Comparison of ENCODE assay signal across 24 mouse cellular contexts in genomic region chr1:33564032-33564431, GRCm38 (mm10).
DNase-seq lines count a peak whose midpoint lies in the region; ATAC-seq lines count a peak whose summit lies in the region.
"Had no signal": no experiment of that assay in that cellular context is flagged by ENCODE, and none has a peak within 500 bp of the region (broad histone marks: within the 10 kb centered on the region; RNA-seq: fewer than 3 reads in every experiment).

No protein-coding gene starts in this region.

- WGBS in kidney, embryonic 14.5 days, result 64% methylated on average over 6 of the region's 6 CpGs

- no peak overlapping the region for H3K27ac ChIP-seq in kidney, embryonic 14.5 days (ENCODE audit: low read depth, low read length)
- H3K27ac ChIP-seq: forebrain, embryonic 15.5 days; hindbrain, embryonic 13.5 days; limb, embryonic 13.5 days; liver, embryonic 14.5 days; midbrain, embryonic 13.5 days had no signal

- H3K4me1 ChIP-seq in megakaryocyte, embryonic 14.5 days, result peaks cover 13% of the 10 kb centered on the region
- no peaks in the 10 kb centered on the region for H3K4me1 ChIP-seq in kidney, embryonic 14.5 days (ENCODE audit: control insufficient read depth, insufficient read depth, low read length)
- H3K4me1 ChIP-seq: forebrain, embryonic 15.5 days; hindbrain, embryonic 13.5 days; limb, embryonic 13.5 days; midbrain, embryonic 13.5 days had no signal

- peak overlapping the region; percentile 23 for H3K4me3 ChIP-seq in megakaryocyte, embryonic 14.5 days (replicated peaks)
- H3K4me3 ChIP-seq in kidney, embryonic 14.5 days (ENCODE audit: low read length), result no peak overlapping the region
- H3K4me3 ChIP-seq: forebrain, embryonic 15.5 days; hindbrain, embryonic 13.5 days; limb, embryonic 13.5 days; midbrain, embryonic 13.5 days had no signal

- DNase-seq in frontal cortex, postnatal 25 days (ENCODE audit: low spot score in 2 of 2), result no peak
- DNase-seq in mesoderm, embryonic 11.5 days (ENCODE audit: low read depth, low spot score), result peak; percentile 23
- DNase-seq: adrenal gland, adult 8-10 months; cerebellum, adult 8-10 months; cerebellum, postnatal 25 days; gastrocnemius, postnatal 10 days; heart, postnatal 36 days; kidney, adult 8-10 months; kidney, postnatal 10 days; lung, embryonic 14.5 days; lung, postnatal 14 days; right cerebral cortex, postnatal 14 days had no signal

- H3K27me3 ChIP-seq in megakaryocyte, embryonic 14.5 days (replicated peaks), result no peaks in the 10 kb centered on the region
- H3K27me3 ChIP-seq in kidney, embryonic 14.5 days (ENCODE audit: control insufficient read depth, insufficient read depth, low read length), result no peaks in the 10 kb centered on the region
- H3K27me3 ChIP-seq: forebrain, embryonic 15.5 days; hindbrain, embryonic 13.5 days; limb, embryonic 13.5 days; midbrain, embryonic 13.5 days had no signal

- H3K9me3 ChIP-seq in megakaryocyte, embryonic 14.5 days, result no peaks in the 10 kb centered on the region
- no peaks in the 10 kb centered on the region for H3K9me3 ChIP-seq in kidney, embryonic 14.5 days (ENCODE audit: control insufficient read depth, low read length)
- H3K9me3 ChIP-seq: forebrain, embryonic 15.5 days; G1E; hindbrain, embryonic 13.5 days; limb, embryonic 13.5 days; midbrain, embryonic 13.5 days had no signal

- H3K4me2 ChIP-seq in kidney, embryonic 14.5 days (replicated peaks; ENCODE audit: low read depth, low read length), result no peak overlapping the region
- H3K4me2 ChIP-seq: forebrain, embryonic 15.5 days; hindbrain, embryonic 13.5 days; limb, embryonic 13.5 days; lung, embryonic 14.5 days; midbrain, embryonic 13.5 days had no signal

- ATAC-seq in frontal cortex, adult (ENCODE audit: low TSS enrichment), result peak; percentile 52
- ATAC-seq in megakaryocyte, adult 5-6 weeks (ENCODE audit: poor library complexity, severe bottlenecking), result no peak
- ATAC-seq in CD4-positive, CD25-positive, alpha-beta regulatory T cell, adult 4 months, result no peak
- ATAC-seq in kidney, embryonic 14.5 days (ENCODE audit: low FRiP score, low TSS enrichment), result no peak
- ATAC-seq: forebrain, embryonic 15.5 days; intestine, embryonic 16.5 days; midbrain, embryonic 13.5 days had no signal

- no peak overlapping the region for H3K9ac ChIP-seq in kidney, embryonic 14.5 days (ENCODE audit: low read depth, low read length)
- H3K9ac ChIP-seq: forebrain, embryonic 15.5 days; hindbrain, embryonic 13.5 days; limb, embryonic 13.5 days; liver, embryonic 14.5 days; lung, embryonic 14.5 days; midbrain, embryonic 13.5 days had no signal

- peaks cover 4% of the 10 kb centered on the region for H3K36me3 ChIP-seq in megakaryocyte, embryonic 14.5 days (replicated peaks; ENCODE audit: low read length)
- H3K36me3 ChIP-seq in kidney, embryonic 14.5 days (ENCODE audit: control insufficient read depth, insufficient read depth, low read length), result no peaks in the 10 kb centered on the region
- H3K36me3 ChIP-seq: forebrain, embryonic 15.5 days; hindbrain, embryonic 13.5 days; limb, embryonic 13.5 days; midbrain, embryonic 13.5 days had no signal
